Mouse (Mus musculus) MEL (cell line): ENCODE measurements around the gene Tmem106c. TPM values are rescaled to one million over a fixed set of nuclear protein-coding genes. Genes with fewer than 3 reads are reported as not detected.

ENCODE experiments used
- DNase-seq: peaks from one replicate; pipeline ENCODE4 v3.0.0; 2011; ENCODE audit warnings: low read depth, low spot score
- H3K27ac ChIP-seq: 2 replicates; pipeline ENCODE4 v1.5.1; 2012; ENCODE audit warnings: low read depth, mild to moderate bottlenecking, control low read depth, low read length, moderate library complexity; ENCODE audit not compliant: control insufficient read depth
- H3K27me3 ChIP-seq, 2 experiments: fragments of 150-350 bp in 1 of 2; sonication (generic) in 1 of 2; 2 replicates each; pipeline ENCODE4 v1.6.1; 2012; ENCODE audit warnings: low read length in 2 of 2, mild to moderate bottlenecking in 2 of 2, improper control_type of control experiment in 1 of 2, moderate library complexity in 1 of 2; ENCODE audit not compliant: insufficient read depth in 2 of 2, control insufficient read depth in 1 of 2
- H3K36me3 ChIP-seq, 2 experiments: 2 replicates each; pipeline ENCODE4 v1.6.1; 2012 to 2014; ENCODE audit warnings: low read length in 2 of 2, improper control_type of control experiment in 1 of 2, inconsistent platforms in 1 of 2, mild to moderate bottlenecking in 1 of 2; ENCODE audit not compliant: insufficient read depth in 2 of 2, control insufficient read depth in 1 of 2
- H3K4me1 ChIP-seq, 2 experiments: fragments of 150-350 bp in 1 of 2; sonication (generic) in 1 of 2; 2 replicates each; pipeline ENCODE4 v1.6.1; 2012; ENCODE audit warnings: low read length in 2 of 2, improper control_type of control experiment in 1 of 2, mild to moderate bottlenecking in 1 of 2; ENCODE audit not compliant: insufficient read depth in 2 of 2, control insufficient read depth in 1 of 2
- H3K4me3 ChIP-seq, 2 experiments: fragments of 150-350 bp in 1 of 2; sonication (generic) in 1 of 2; 2 replicates each; pipeline ENCODE4 v1.5.1; 2012; ENCODE audit warnings: low read depth in 2 of 2, low read length in 2 of 2, mild to moderate bottlenecking in 2 of 2, moderate library complexity in 2 of 2, control low read depth in 1 of 2, improper control_type of control experiment in 1 of 2; ENCODE audit not compliant: control insufficient read depth in 1 of 2, insufficient read depth in 1 of 2
- H3K79me2 ChIP-seq: 2 replicates; pipeline ENCODE4 v1.6.1; 2012; ENCODE audit warnings: mild to moderate bottlenecking, low read length, moderate library complexity; ENCODE audit not compliant: control insufficient read depth, poor library complexity, insufficient read depth
- H3K9ac ChIP-seq: 2 replicates; pipeline ENCODE4 v1.6.1; 2012; ENCODE audit warnings: low read depth, mild to moderate bottlenecking, control low read depth, low read length, moderate library complexity; ENCODE audit not compliant: control insufficient read depth, poor library complexity, severe bottlenecking
- H3K9me3 ChIP-seq: fragments of 150-350 bp; sonication (generic); replicated peaks from 2 replicates; pipeline ENCODE4 v1.6.1; 2012; ENCODE audit warnings: mild to moderate bottlenecking, low read length, improper control_type of control experiment, moderate library complexity; ENCODE audit not compliant: insufficient read depth
- BHLHE40 ChIP-seq: IDR thresholded peaks from 2 replicates; pipeline ENCODE4 v1.6.1; 2012; ENCODE audit warnings: low read depth, mild to moderate bottlenecking, inconsistent platforms, low read length, improper control_type of control experiment, borderline replicate concordance
- CHD1 ChIP-seq: IDR thresholded peaks from 2 replicates; pipeline ENCODE4 v1.6.1; 2012; ENCODE audit warnings: low read depth, mild to moderate bottlenecking, inconsistent platforms, low read length, improper control_type of control experiment
- CHD2 ChIP-seq: IDR thresholded peaks from 2 replicates; pipeline ENCODE4 v1.6.1; 2011; ENCODE audit warnings: low read length, improper control_type of control experiment
- E2F4 ChIP-seq: IDR thresholded peaks from 2 replicates; pipeline ENCODE4 v1.6.1; 2011; ENCODE audit warnings: low read depth, low read length, improper control_type of control experiment, borderline replicate concordance
- ELF1 ChIP-seq: IDR thresholded peaks from 2 replicates; pipeline ENCODE4 v1.6.1; 2014; ENCODE audit warnings: low read depth, mild to moderate bottlenecking, inconsistent platforms, low read length, improper control_type of control experiment, moderate library complexity
- ETS1 ChIP-seq: IDR thresholded peaks from 2 replicates; pipeline ENCODE4 v1.6.1; 2012; ENCODE audit warnings: low read depth, mild to moderate bottlenecking, inconsistent platforms, low read length, improper control_type of control experiment, moderate library complexity
- GABPA ChIP-seq: IDR thresholded peaks from 2 replicates; pipeline ENCODE4 v1.6.1; 2012; ENCODE audit warnings: low read depth, mild to moderate bottlenecking, inconsistent platforms, low read length, improper control_type of control experiment, moderate library complexity
- GATA1 ChIP-seq: IDR thresholded peaks from 2 replicates; pipeline ENCODE4 v1.6.1; 2011; ENCODE audit warnings: low read depth, low read length, improper control_type of control experiment
- HCFC1 ChIP-seq: IDR thresholded peaks from 2 replicates; pipeline ENCODE4 v1.6.1; 2012; ENCODE audit warnings: low read depth, mild to moderate bottlenecking, inconsistent platforms, low read length, improper control_type of control experiment, moderate library complexity
- KAT2A ChIP-seq: conservative IDR thresholded peaks from 2 replicates; pipeline ENCODE4 v1.6.1; 2012; ENCODE audit warnings: low read depth, low read length, improper control_type of control experiment, inconsistent platforms
- MAFK ChIP-seq: IDR thresholded peaks from 2 replicates; pipeline ENCODE4 v1.6.1; 2011; ENCODE audit warnings: low read depth, mild to moderate bottlenecking, low read length, improper control_type of control experiment, borderline replicate concordance
- MAX ChIP-seq: IDR thresholded peaks from 2 replicates; pipeline ENCODE4 v1.6.1; 2011; ENCODE audit warnings: low read length, improper control_type of control experiment
- MAZ ChIP-seq: IDR thresholded peaks from 2 replicates; pipeline ENCODE4 v1.6.1; 2012; ENCODE audit warnings: low read depth, mild to moderate bottlenecking, inconsistent platforms, low read length, improper control_type of control experiment
- MEF2A ChIP-seq: IDR thresholded peaks from 2 replicates; pipeline ENCODE4 v1.6.1; 2014; ENCODE audit warnings: low read depth, mild to moderate bottlenecking, inconsistent platforms, low read length, improper control_type of control experiment; ENCODE audit not compliant: poor library complexity, insufficient replicate concordance, severe bottlenecking; ENCODE audit errors: extremely low read depth
- MXI1 ChIP-seq: IDR thresholded peaks from 2 replicates; pipeline ENCODE4 v1.6.1; 2011; ENCODE audit warnings: mild to moderate bottlenecking, low read depth, low read length, improper control_type of control experiment
- MYB ChIP-seq: IDR thresholded peaks from 2 replicates; pipeline ENCODE4 v1.6.1; 2011; ENCODE audit warnings: mild to moderate bottlenecking, low read depth, low read length, improper control_type of control experiment
- MYC ChIP-seq: IDR thresholded peaks from 2 replicates; pipeline ENCODE4 v1.6.1; 2011; ENCODE audit warnings: low read depth, mild to moderate bottlenecking, low read length, improper control_type of control experiment, moderate library complexity
- NELFE ChIP-seq: IDR thresholded peaks from 2 replicates; pipeline ENCODE4 v1.6.1; 2011; ENCODE audit warnings: low read depth, low read length, improper control_type of control experiment
- NRF1 ChIP-seq: IDR thresholded peaks from 2 replicates; pipeline ENCODE4 v1.6.1; 2014; ENCODE audit warnings: low read depth, mild to moderate bottlenecking, inconsistent platforms, low read length, improper control_type of control experiment, moderate library complexity; ENCODE audit not compliant: poor library complexity, insufficient read depth, severe bottlenecking
- POLR2A ChIP-seq, 2 experiments: IDR thresholded peaks; 2 replicates each; pipeline ENCODE4 v1.6.1; 2011 to 2012; ENCODE audit warnings: low read length in 2 of 2, mild to moderate bottlenecking in 2 of 2, control low read depth in 1 of 2, improper control_type of control experiment in 1 of 2, low read depth in 1 of 2, moderate library complexity in 1 of 2; ENCODE audit not compliant: control insufficient read depth in 1 of 2, insufficient read depth in 1 of 2, poor library complexity in 1 of 2
- POLR2AphosphoS5 ChIP-seq: IDR thresholded peaks from 2 replicates; pipeline ENCODE4 v1.6.1; 2012; ENCODE audit warnings: low read depth, borderline replicate concordance, mild to moderate bottlenecking, inconsistent platforms, low read length, moderate library complexity, mixed read lengths
- RCOR1 ChIP-seq: IDR thresholded peaks from 2 replicates; pipeline ENCODE4 v1.6.1; 2012; ENCODE audit warnings: low read depth, mild to moderate bottlenecking, inconsistent platforms, low read length, improper control_type of control experiment
- SMC3 ChIP-seq: IDR thresholded peaks from 2 replicates; pipeline ENCODE4 v1.6.1; 2011; ENCODE audit warnings: low read depth, low read length, improper control_type of control experiment
- TAL1 ChIP-seq: IDR thresholded peaks from 2 replicates; pipeline ENCODE4 v1.6.1; 2012; ENCODE audit warnings: mild to moderate bottlenecking, inconsistent platforms, low read length, moderate library complexity, mixed read lengths
- UBTF ChIP-seq: IDR thresholded peaks from 2 replicates; pipeline ENCODE4 v1.6.1; 2012; ENCODE audit warnings: low read depth, mild to moderate bottlenecking, inconsistent platforms, low read length, improper control_type of control experiment, moderate library complexity, borderline replicate concordance; ENCODE audit not compliant: insufficient read depth
- USF1 ChIP-seq: IDR thresholded peaks from 2 replicates; pipeline ENCODE4 v1.6.1; 2014; ENCODE audit warnings: low read depth, mild to moderate bottlenecking, inconsistent platforms, low read length, improper control_type of control experiment, moderate library complexity
- USF2 ChIP-seq, 2 experiments: IDR thresholded peaks; 2 replicates each; pipeline ENCODE4 v1.6.1; 2011 to 2012; ENCODE audit warnings: improper control_type of control experiment in 2 of 2, low read length in 2 of 2, borderline replicate concordance in 1 of 2, inconsistent platforms in 1 of 2, low read depth in 1 of 2, mild to moderate bottlenecking in 1 of 2; ENCODE audit not compliant: insufficient read depth in 1 of 2
- ZC3H11A ChIP-seq: IDR thresholded peaks from 2 replicates; pipeline ENCODE4 v1.6.1; 2012; ENCODE audit warnings: low read depth, mild to moderate bottlenecking, inconsistent platforms, low read length, improper control_type of control experiment
- ZKSCAN1 ChIP-seq: IDR thresholded peaks from 2 replicates; pipeline ENCODE4 v1.6.1; 2012; ENCODE audit warnings: low read depth, mild to moderate bottlenecking, inconsistent platforms, low read length, improper control_type of control experiment, moderate library complexity
- ZMIZ1 ChIP-seq: IDR thresholded peaks from 2 replicates; pipeline ENCODE4 v1.6.1; 2012; ENCODE audit warnings: low read depth, mild to moderate bottlenecking, inconsistent platforms, low read length, improper control_type of control experiment, moderate library complexity
- polyA plus RNA-seq, 2 experiments: library from polyadenylated mRNA; stranded (reverse) in 1 of 2; unstranded in 1 of 2; fragments of >175 nt in 1 of 2; fragments of >200 nt in 1 of 2; gene quantifications; 2 replicates each; pipeline versions ENCODE4 v1.2.1 to v1.2.4; 2012; ENCODE audit warnings: low replicate concordance in 2 of 2, low read depth in 1 of 2; ENCODE audit not compliant: insufficient read length in 2 of 2, insufficient read depth in 1 of 2, missing spikeins in 1 of 2
- total RNA-seq: library from RNA; depleted of rRNA; stranded (reverse); fragments of 300-350 nt; gene quantifications from 2 replicates; pipeline ENCODE4 v1.2.3, GENCODE M21; 2012

The Tmem106c gene
- total and polyA plus RNA-seq, 3 experiments: 54.3 to 121 TPM; not detected in 1

DNA sequence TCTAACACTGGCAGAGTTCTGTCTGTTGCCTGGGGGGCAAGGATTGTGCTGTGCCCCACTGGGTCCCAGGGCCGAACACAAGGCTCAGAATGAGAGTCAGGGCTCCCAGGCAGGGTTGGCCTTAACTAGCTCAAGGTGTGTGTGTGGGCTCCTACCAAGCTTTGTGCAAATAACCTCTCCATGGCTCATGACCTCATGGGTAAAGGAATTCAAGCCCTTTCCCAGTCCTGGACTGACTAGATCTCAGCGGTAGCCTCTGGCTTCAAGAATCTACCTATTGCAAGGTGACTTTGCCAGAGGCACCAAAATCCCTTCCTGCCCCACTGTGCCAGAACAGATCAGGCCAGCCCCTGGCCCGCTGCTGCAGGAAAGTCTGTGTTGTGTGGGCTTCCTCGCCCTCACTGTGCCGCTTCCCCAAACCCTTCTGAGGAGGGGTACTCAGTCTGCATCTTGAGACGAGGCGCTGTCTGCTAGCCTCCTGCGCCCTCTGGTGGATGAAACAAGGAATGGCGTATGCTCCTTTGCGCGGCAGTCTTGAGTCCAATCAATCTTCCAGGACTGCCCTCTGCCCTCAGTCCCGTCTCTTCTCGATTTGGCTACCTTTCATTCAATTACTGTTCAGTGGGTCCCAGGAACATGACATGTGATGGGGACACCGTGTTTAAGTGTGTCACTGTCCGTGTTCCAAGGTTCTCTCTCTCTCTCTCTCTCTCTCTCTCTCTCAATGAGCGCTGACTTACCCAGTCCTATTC, 11.7 kb upstream of the Tmem106c start (continued):
- TF ChIP-seq ZKSCAN1: no peak
- peak; percentile 96 for TF ChIP-seq ZC3H11A
- TF ChIP-seq MYC: no peak
- no peak for TF ChIP-seq MAFK
- no peak for TF ChIP-seq NELFE
- no peak for TF ChIP-seq USF1
- TF ChIP-seq RCOR1: 0 out of 2 replicates have a peak, but pooled peaks have one; percentile 3
- TF ChIP-seq TAL1: no peak
- no peak for TF ChIP-seq BHLHE40
- TF ChIP-seq CHD1: no peak
- no peak for TF ChIP-seq UBTF
- TF ChIP-seq USF2 (IDR thresholded peaks at IDR 0.05; ENCODE audit: borderline replicate concordance in 1 of 2, insufficient read depth in 1 of 2, low read depth in 1 of 2, low read length in 2 of 2): no peak
- TF ChIP-seq ZMIZ1: no peak
- no peak for TF ChIP-seq GABPA
- TF ChIP-seq GATA1: no peak
- TF ChIP-seq KAT2A: no peak
- TF ChIP-seq, all 39 proteins: peak for 10

DNA sequence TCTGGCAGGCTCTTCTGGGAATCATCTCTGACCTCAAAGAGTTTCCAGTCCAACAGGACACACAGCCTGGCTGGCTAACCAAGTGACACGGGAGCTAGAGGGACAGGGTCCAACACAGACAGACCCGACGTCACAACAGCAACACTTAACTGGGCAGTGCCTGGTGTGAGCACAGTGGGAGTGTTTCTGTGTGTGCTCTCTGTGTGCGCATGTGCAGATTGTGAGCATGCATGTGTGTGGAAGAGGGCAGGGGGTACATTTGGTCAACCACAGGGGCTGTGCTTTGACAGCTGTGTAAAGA, 11.2 kb upstream of the Tmem106c start:
- TF ChIP-seq POLR2A (IDR thresholded peaks at IDR 0.05; ENCODE audit: control insufficient read depth in 1 of 2, insufficient read depth in 1 of 2, low read depth in 1 of 2, low read length in 2 of 2, poor library complexity in 1 of 2): peak in 1 of 2 experiments; percentile 52; a peak in 1 of 4 replicates
- TF ChIP-seq NELFE: peak; percentile 30; the same call in 1 of the 2 replicates
- peak; percentile 39; the same call in 1 of the 2 replicates for TF ChIP-seq NRF1
- TF ChIP-seq GATA1: no peak
- TF ChIP-seq POLR2AphosphoS5: no peak
- no peak for TF ChIP-seq TAL1
- TF ChIP-seq MEF2A: no peak
- no peak; the same call in none of the 2 replicates for TF ChIP-seq MAX
- no peak for TF ChIP-seq ELF1
- TF ChIP-seq MAFK: no peak
- no peak for TF ChIP-seq SMC3
- TF ChIP-seq CHD2: no peak
- no peak for TF ChIP-seq UBTF
- peak; percentile 83; the same call in 1 of the 2 replicates for TF ChIP-seq ZMIZ1
- no peak for TF ChIP-seq MYC
- no peak for TF ChIP-seq CHD1
- no peak for TF ChIP-seq ZKSCAN1
- TF ChIP-seq MXI1: no peak
- TF ChIP-seq MYB: no peak
- no peak for TF ChIP-seq E2F4
- 0 out of 2 replicates have a peak, but pooled peaks have one; percentile 40 for TF ChIP-seq HCFC1
- no peak for TF ChIP-seq USF1
- TF ChIP-seq USF2 (IDR thresholded peaks at IDR 0.05; ENCODE audit: borderline replicate concordance in 1 of 2, insufficient read depth in 1 of 2, low read depth in 1 of 2, low read length in 2 of 2): no peak
- no peak for TF ChIP-seq ETS1
- TF ChIP-seq MAZ: no peak
- TF ChIP-seq RCOR1: no peak
- Histone ChIP-seq H3K4me1 (no peaks in the 10 kb centered on the region; a peak in 1 of 4 replicates), H3K9ac (no peak overlapping the region), H3K27me3 (no peaks in the 10 kb centered on the region), H3K27ac (no peak overlapping the region), H3K9me3 (no peaks in the 10 kb centered on the region), H3K36me3 (no peaks in the 10 kb centered on the region), H3K79me2 (no peaks in the 10 kb centered on the region), H3K4me3 (peak overlapping the region; percentile 25 to 44; a peak in 3 of 4 replicates)
- no peak for DNase-seq
